Mouse (Mus musculus) MEL (cell line): ENCODE measurements around the gene Mark4. TPM values are rescaled to one million over a fixed set of nuclear protein-coding genes. Genes with fewer than 3 reads are reported as not detected.

ENCODE experiments used
- DNase-seq: peaks from one replicate; pipeline ENCODE4 v3.0.0; 2011; ENCODE audit warnings: low read depth, low spot score
- H3K27ac ChIP-seq: 2 replicates; pipeline ENCODE4 v1.5.1; 2012; ENCODE audit warnings: low read depth, mild to moderate bottlenecking, control low read depth, low read length, moderate library complexity; ENCODE audit not compliant: control insufficient read depth
- H3K27me3 ChIP-seq, 2 experiments: fragments of 150-350 bp in 1 of 2; sonication (generic) in 1 of 2; 2 replicates each; pipeline ENCODE4 v1.6.1; 2012; ENCODE audit warnings: low read length in 2 of 2, mild to moderate bottlenecking in 2 of 2, improper control_type of control experiment in 1 of 2, moderate library complexity in 1 of 2; ENCODE audit not compliant: insufficient read depth in 2 of 2, control insufficient read depth in 1 of 2
- H3K36me3 ChIP-seq, 2 experiments: 2 replicates each; pipeline ENCODE4 v1.6.1; 2012 to 2014; ENCODE audit warnings: low read length in 2 of 2, improper control_type of control experiment in 1 of 2, inconsistent platforms in 1 of 2, mild to moderate bottlenecking in 1 of 2; ENCODE audit not compliant: insufficient read depth in 2 of 2, control insufficient read depth in 1 of 2
- H3K4me1 ChIP-seq, 2 experiments: fragments of 150-350 bp in 1 of 2; sonication (generic) in 1 of 2; 2 replicates each; pipeline ENCODE4 v1.6.1; 2012; ENCODE audit warnings: low read length in 2 of 2, improper control_type of control experiment in 1 of 2, mild to moderate bottlenecking in 1 of 2; ENCODE audit not compliant: insufficient read depth in 2 of 2, control insufficient read depth in 1 of 2
- H3K4me3 ChIP-seq, 2 experiments: fragments of 150-350 bp in 1 of 2; sonication (generic) in 1 of 2; 2 replicates each; pipeline ENCODE4 v1.5.1; 2012; ENCODE audit warnings: low read depth in 2 of 2, low read length in 2 of 2, mild to moderate bottlenecking in 2 of 2, moderate library complexity in 2 of 2, control low read depth in 1 of 2, improper control_type of control experiment in 1 of 2; ENCODE audit not compliant: control insufficient read depth in 1 of 2, insufficient read depth in 1 of 2
- H3K79me2 ChIP-seq: 2 replicates; pipeline ENCODE4 v1.6.1; 2012; ENCODE audit warnings: mild to moderate bottlenecking, low read length, moderate library complexity; ENCODE audit not compliant: control insufficient read depth, poor library complexity, insufficient read depth
- H3K9ac ChIP-seq: 2 replicates; pipeline ENCODE4 v1.6.1; 2012; ENCODE audit warnings: low read depth, mild to moderate bottlenecking, control low read depth, low read length, moderate library complexity; ENCODE audit not compliant: control insufficient read depth, poor library complexity, severe bottlenecking
- H3K9me3 ChIP-seq: fragments of 150-350 bp; sonication (generic); replicated peaks from 2 replicates; pipeline ENCODE4 v1.6.1; 2012; ENCODE audit warnings: mild to moderate bottlenecking, low read length, improper control_type of control experiment, moderate library complexity; ENCODE audit not compliant: insufficient read depth
- BHLHE40 ChIP-seq: IDR thresholded peaks from 2 replicates; pipeline ENCODE4 v1.6.1; 2012; ENCODE audit warnings: low read depth, mild to moderate bottlenecking, inconsistent platforms, low read length, improper control_type of control experiment, borderline replicate concordance
- CHD2 ChIP-seq: IDR thresholded peaks from 2 replicates; pipeline ENCODE4 v1.6.1; 2011; ENCODE audit warnings: low read length, improper control_type of control experiment
- CTCF ChIP-seq, 3 experiments: IDR thresholded peaks in 2 of 3; conservative IDR thresholded peaks in 1 of 3; 2 replicates each; pipeline ENCODE4 v1.5.1; 2011 to 2012; ENCODE audit warnings: low read length in 3 of 3, low read depth in 2 of 3, mild to moderate bottlenecking in 2 of 3, improper control_type of control experiment in 1 of 3, inconsistent platforms in 1 of 3, mixed read lengths in 1 of 3, moderate library complexity in 1 of 3; ENCODE audit not compliant: control insufficient read depth in 1 of 3, insufficient read depth in 1 of 3, poor library complexity in 1 of 3, severe bottlenecking in 1 of 3
- E2F4 ChIP-seq: IDR thresholded peaks from 2 replicates; pipeline ENCODE4 v1.6.1; 2011; ENCODE audit warnings: low read depth, low read length, improper control_type of control experiment, borderline replicate concordance
- ELF1 ChIP-seq: IDR thresholded peaks from 2 replicates; pipeline ENCODE4 v1.6.1; 2014; ENCODE audit warnings: low read depth, mild to moderate bottlenecking, inconsistent platforms, low read length, improper control_type of control experiment, moderate library complexity
- ETS1 ChIP-seq: IDR thresholded peaks from 2 replicates; pipeline ENCODE4 v1.6.1; 2012; ENCODE audit warnings: low read depth, mild to moderate bottlenecking, inconsistent platforms, low read length, improper control_type of control experiment, moderate library complexity
- GABPA ChIP-seq: IDR thresholded peaks from 2 replicates; pipeline ENCODE4 v1.6.1; 2012; ENCODE audit warnings: low read depth, mild to moderate bottlenecking, inconsistent platforms, low read length, improper control_type of control experiment, moderate library complexity
- GATA1 ChIP-seq: IDR thresholded peaks from 2 replicates; pipeline ENCODE4 v1.6.1; 2011; ENCODE audit warnings: low read depth, low read length, improper control_type of control experiment
- MAFK ChIP-seq: IDR thresholded peaks from 2 replicates; pipeline ENCODE4 v1.6.1; 2011; ENCODE audit warnings: low read depth, mild to moderate bottlenecking, low read length, improper control_type of control experiment, borderline replicate concordance
- MAX ChIP-seq: IDR thresholded peaks from 2 replicates; pipeline ENCODE4 v1.6.1; 2011; ENCODE audit warnings: low read length, improper control_type of control experiment
- MAZ ChIP-seq: IDR thresholded peaks from 2 replicates; pipeline ENCODE4 v1.6.1; 2012; ENCODE audit warnings: low read depth, mild to moderate bottlenecking, inconsistent platforms, low read length, improper control_type of control experiment
- MEF2A ChIP-seq: IDR thresholded peaks from 2 replicates; pipeline ENCODE4 v1.6.1; 2014; ENCODE audit warnings: low read depth, mild to moderate bottlenecking, inconsistent platforms, low read length, improper control_type of control experiment; ENCODE audit not compliant: poor library complexity, insufficient replicate concordance, severe bottlenecking; ENCODE audit errors: extremely low read depth
- MYB ChIP-seq: IDR thresholded peaks from 2 replicates; pipeline ENCODE4 v1.6.1; 2011; ENCODE audit warnings: mild to moderate bottlenecking, low read depth, low read length, improper control_type of control experiment
- MYC ChIP-seq: IDR thresholded peaks from 2 replicates; pipeline ENCODE4 v1.6.1; 2011; ENCODE audit warnings: low read depth, mild to moderate bottlenecking, low read length, improper control_type of control experiment, moderate library complexity
- POLR2A ChIP-seq, 2 experiments: IDR thresholded peaks; 2 replicates each; pipeline ENCODE4 v1.6.1; 2011 to 2012; ENCODE audit warnings: low read length in 2 of 2, mild to moderate bottlenecking in 2 of 2, control low read depth in 1 of 2, improper control_type of control experiment in 1 of 2, low read depth in 1 of 2, moderate library complexity in 1 of 2; ENCODE audit not compliant: control insufficient read depth in 1 of 2, insufficient read depth in 1 of 2, poor library complexity in 1 of 2
- POLR2AphosphoS5 ChIP-seq: IDR thresholded peaks from 2 replicates; pipeline ENCODE4 v1.6.1; 2012; ENCODE audit warnings: low read depth, borderline replicate concordance, mild to moderate bottlenecking, inconsistent platforms, low read length, moderate library complexity, mixed read lengths
- RAD21 ChIP-seq: IDR thresholded peaks from 2 replicates; pipeline ENCODE4 v1.6.1; 2011; ENCODE audit warnings: mild to moderate bottlenecking, low read depth, low read length, improper control_type of control experiment
- SIN3A ChIP-seq: IDR thresholded peaks from 2 replicates; pipeline ENCODE4 v1.6.1; 2012; ENCODE audit warnings: low read length, improper control_type of control experiment, inconsistent platforms
- UBTF ChIP-seq: IDR thresholded peaks from 2 replicates; pipeline ENCODE4 v1.6.1; 2012; ENCODE audit warnings: low read depth, mild to moderate bottlenecking, inconsistent platforms, low read length, improper control_type of control experiment, moderate library complexity, borderline replicate concordance; ENCODE audit not compliant: insufficient read depth
- USF1 ChIP-seq: IDR thresholded peaks from 2 replicates; pipeline ENCODE4 v1.6.1; 2014; ENCODE audit warnings: low read depth, mild to moderate bottlenecking, inconsistent platforms, low read length, improper control_type of control experiment, moderate library complexity
- USF2 ChIP-seq, 2 experiments: IDR thresholded peaks; 2 replicates each; pipeline ENCODE4 v1.6.1; 2011 to 2012; ENCODE audit warnings: improper control_type of control experiment in 2 of 2, low read length in 2 of 2, borderline replicate concordance in 1 of 2, inconsistent platforms in 1 of 2, low read depth in 1 of 2, mild to moderate bottlenecking in 1 of 2; ENCODE audit not compliant: insufficient read depth in 1 of 2
- ZKSCAN1 ChIP-seq: IDR thresholded peaks from 2 replicates; pipeline ENCODE4 v1.6.1; 2012; ENCODE audit warnings: low read depth, mild to moderate bottlenecking, inconsistent platforms, low read length, improper control_type of control experiment, moderate library complexity
- ZMIZ1 ChIP-seq: IDR thresholded peaks from 2 replicates; pipeline ENCODE4 v1.6.1; 2012; ENCODE audit warnings: low read depth, mild to moderate bottlenecking, inconsistent platforms, low read length, improper control_type of control experiment, moderate library complexity
- ZNF384 ChIP-seq: IDR thresholded peaks from 2 replicates; pipeline ENCODE4 v1.6.1; 2012; ENCODE audit warnings: low read depth, mild to moderate bottlenecking, inconsistent platforms, low read length, improper control_type of control experiment
- polyA plus RNA-seq, 2 experiments: library from polyadenylated mRNA; stranded (reverse) in 1 of 2; unstranded in 1 of 2; fragments of >175 nt in 1 of 2; fragments of >200 nt in 1 of 2; gene quantifications; 2 replicates each; pipeline versions ENCODE4 v1.2.1 to v1.2.4; 2012; ENCODE audit warnings: low replicate concordance in 2 of 2, low read depth in 1 of 2; ENCODE audit not compliant: insufficient read length in 2 of 2, insufficient read depth in 1 of 2, missing spikeins in 1 of 2
- total RNA-seq: library from RNA; depleted of rRNA; stranded (reverse); fragments of 300-350 nt; gene quantifications from 2 replicates; pipeline ENCODE4 v1.2.3, GENCODE M21; 2012

Gene Mark4
- total and polyA plus RNA-seq, 3 experiments: 4.7 to 18.5 TPM; not detected in 1

DNA sequence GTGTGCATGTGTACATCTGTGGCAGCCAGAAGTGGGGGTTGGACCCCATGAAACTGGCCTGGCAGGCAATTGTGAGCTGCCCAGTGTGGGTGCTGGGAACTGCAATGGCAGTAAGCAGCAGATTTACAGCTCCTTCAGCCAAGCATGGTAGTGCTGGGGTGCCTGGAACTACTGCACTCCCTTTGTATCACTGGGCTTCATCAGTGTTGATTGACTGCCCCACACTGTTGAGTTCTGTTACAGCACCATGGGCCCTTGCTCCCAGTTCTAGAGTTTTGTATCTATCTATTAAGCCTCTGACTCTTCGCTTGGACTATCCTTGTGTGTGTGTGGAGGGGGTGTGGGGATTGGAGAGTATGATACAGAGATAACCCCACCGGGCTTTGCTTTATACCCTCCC, 18.5 kb upstream of the Mark4 start:
- no peak overlapping the region for H3K27ac ChIP-seq
- no peaks in the 10 kb centered on the region; a peak in 1 of 4 replicates for H3K4me1 ChIP-seq

DNA sequence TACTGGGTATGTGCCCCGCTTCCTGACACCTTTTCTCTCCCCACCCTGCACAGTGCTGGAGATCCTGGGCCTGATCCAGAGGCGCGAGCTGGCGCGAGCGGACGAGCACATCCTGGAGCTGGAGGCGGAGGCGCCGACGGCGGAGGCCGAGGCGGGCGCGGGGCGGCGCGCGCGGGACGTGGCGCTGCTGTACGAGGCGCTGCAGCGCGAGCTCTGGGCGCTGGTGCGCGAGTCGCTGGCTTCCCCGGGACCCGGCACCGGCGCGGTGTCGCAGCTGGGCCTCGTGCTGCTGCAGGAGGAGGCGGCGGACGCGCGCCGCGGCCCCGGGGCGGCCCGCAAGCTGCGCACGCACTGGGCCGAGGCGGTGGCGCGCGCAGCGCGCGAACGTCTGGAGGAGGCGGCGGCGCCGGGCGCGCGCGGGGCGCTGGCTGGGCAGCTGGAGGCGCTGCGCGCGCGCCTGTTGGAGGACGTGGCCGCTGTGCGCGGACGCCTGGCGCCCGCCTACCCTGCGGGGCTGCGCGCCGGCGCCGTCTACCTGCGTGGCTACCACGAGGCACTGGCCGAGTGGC, 15.3 kb upstream of the Mark4 start:
- Histone ChIP-seq H3K4me1 (no peaks in the 10 kb centered on the region; a peak in 1 of 4 replicates), H3K36me3 (no peaks in the 10 kb centered on the region), H3K9me3 (no peaks in the 10 kb centered on the region), H3K27me3 (no peaks in the 10 kb centered on the region), H3K79me2 (no peaks in the 10 kb centered on the region), H3K27ac (no peak overlapping the region), H3K9ac (no peak overlapping the region), H3K4me3 (no peak overlapping the region)
- DNase-seq: no peak
- no peak for TF ChIP-seq ETS1
- TF ChIP-seq SIN3A: no peak
- TF ChIP-seq USF1: no peak

More for the DNA sequence above, 18.5 kb upstream of the Mark4 start:
- Histone ChIP-seq H3K79me2 (no peaks in the 10 kb centered on the region), H3K27me3 (no peaks in the 10 kb centered on the region; a peak in 1 of 4 replicates), H3K36me3 (no peaks in the 10 kb centered on the region)
- DNase-seq: no peak
- TF ChIP-seq CTCF (IDR thresholded peaks at IDR 0.05 in 2 of 3, conservative IDR thresholded peaks at IDR 0.05 in 1 of 3; ENCODE audit: control insufficient read depth in 1 of 3, insufficient read depth in 1 of 3, low read depth in 2 of 3, low read length in 3 of 3, poor library complexity in 1 of 3, severe bottlenecking in 1 of 3) (peak in 1 of 3 experiments; percentile 8; a peak in 1 of 6 replicates), GABPA (no peak), RAD21 (peak; percentile 11), ELF1 (no peak), USF2 (IDR thresholded peaks at IDR 0.05; ENCODE audit: borderline replicate concordance in 1 of 2, insufficient read depth in 1 of 2, low read depth in 1 of 2, low read length in 2 of 2) (no peak), MYB (no peak), BHLHE40 (no peak), MAZ (no peak), UBTF (no peak), ZKSCAN1 (no peak), MEF2A (no peak)
- TF ChIP-seq, all 39 proteins: peak for 2
- Histone ChIP-seq H3K4me3 (no peak overlapping the region), H3K9me3 (no peaks in the 10 kb centered on the region), H3K9ac (no peak overlapping the region)

DNA sequence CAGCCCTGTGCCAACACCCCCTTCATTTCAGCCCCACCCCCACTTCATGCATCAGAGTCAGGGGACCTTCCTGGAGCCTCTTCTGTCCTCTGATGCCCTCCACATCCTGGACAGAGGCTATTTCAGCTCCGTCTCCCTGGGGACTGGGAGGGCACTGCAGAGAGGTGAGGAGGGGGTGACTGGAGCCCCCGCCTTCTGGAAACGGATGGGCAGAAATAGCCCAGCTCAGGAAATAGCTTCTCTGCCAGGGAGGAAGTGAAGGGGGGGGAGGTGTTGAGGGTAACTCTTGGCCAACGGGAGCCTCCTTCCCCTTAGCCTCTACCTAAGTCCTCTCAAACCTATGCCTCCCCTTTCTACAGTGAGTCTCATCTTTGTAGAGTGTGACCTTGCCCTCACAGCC, 13.8 kb upstream of the Mark4 start:
- H3K27me3 ChIP-seq: no peaks in the 10 kb centered on the region
- no peaks in the 10 kb centered on the region for H3K79me2 ChIP-seq
- no peak for DNase-seq
- H3K36me3 ChIP-seq: no peaks in the 10 kb centered on the region
- H3K9ac ChIP-seq: no peak overlapping the region
- no peak overlapping the region for H3K4me3 ChIP-seq
- H3K9me3 ChIP-seq: no peaks in the 10 kb centered on the region
- H3K27ac ChIP-seq: no peak overlapping the region
- H3K4me1 ChIP-seq: no peaks in the 10 kb centered on the region
- TF ChIP-seq RAD21 (no peak), UBTF (no peak), BHLHE40 (no peak), MEF2A (no peak), GATA1 (no peak), E2F4 (no peak), CHD2 (no peak), SIN3A (no peak), POLR2AphosphoS5 (no peak), MAFK (no peak), POLR2A (IDR thresholded peaks at IDR 0.05; ENCODE audit: control insufficient read depth in 1 of 2, insufficient read depth in 1 of 2, low read depth in 1 of 2, low read length in 2 of 2, poor library complexity in 1 of 2) (no peak), ZNF384 (no peak), MYC (no peak), MAX (no peak), ZMIZ1 (no peak)
